Mouse (Mus musculus) lung, adult 2 months (tissue): ENCODE measurements around the gene Pam. TPM values are rescaled to one million over a fixed set of nuclear protein-coding genes. Genes with fewer than 3 reads are reported as not detected.
A peak's percentile ranks its signal among the peaks of the same experiment; 100 is the strongest.

Experiments
- DNase-seq: peaks from one replicate; pipeline ENCODE4 v3.0.0; 2022
- H3K4me1 ChIP-seq: fragments of 200-500 bp; 2 replicates; pipeline ENCODE4 v1.6.1; 2011; ENCODE audit warnings: low read length; ENCODE audit not compliant: control insufficient read depth, insufficient read depth
- H3K4me3 ChIP-seq: fragments of 200-500 bp; replicated peaks from 2 replicates; pipeline ENCODE3; 2011; ENCODE audit warnings: low read depth, mild to moderate bottlenecking, control low read depth, low read length; ENCODE audit errors: extremely low read depth
- CTCF ChIP-seq: fragments of 200-500 bp; IDR thresholded peaks from 2 replicates; pipeline ENCODE4 v1.5.1; 2011; ENCODE audit warnings: mild to moderate bottlenecking, low read length, control low read depth; ENCODE audit not compliant: insufficient read depth
- POLR2A ChIP-seq: fragments of 200-500 bp; IDR thresholded peaks from 2 replicates; pipeline ENCODE4 v1.6.1; 2011; ENCODE audit warnings: low read depth, mild to moderate bottlenecking, control low read depth, low read length, borderline replicate concordance; ENCODE audit errors: extremely low read depth
- WGBS: fragments of 180-500 bp; shearing (Covaris S2); methylation state at CpG from one replicate; pipeline ENCODE4 v1.1.7; 2018; 5-methylcytosine and 5-hydroxymethylcytosine counted together
- polyA plus RNA-seq: library from polyadenylated mRNA; depleted of rRNA; stranded (reverse); fragments of >200 nt; gene quantifications from 2 replicates; pipeline ENCODE4 v1.2.3, GENCODE M21; 2012

Gene Pam
- polyA plus RNA-seq, 1 experiment = 231 TPM

DNA sequence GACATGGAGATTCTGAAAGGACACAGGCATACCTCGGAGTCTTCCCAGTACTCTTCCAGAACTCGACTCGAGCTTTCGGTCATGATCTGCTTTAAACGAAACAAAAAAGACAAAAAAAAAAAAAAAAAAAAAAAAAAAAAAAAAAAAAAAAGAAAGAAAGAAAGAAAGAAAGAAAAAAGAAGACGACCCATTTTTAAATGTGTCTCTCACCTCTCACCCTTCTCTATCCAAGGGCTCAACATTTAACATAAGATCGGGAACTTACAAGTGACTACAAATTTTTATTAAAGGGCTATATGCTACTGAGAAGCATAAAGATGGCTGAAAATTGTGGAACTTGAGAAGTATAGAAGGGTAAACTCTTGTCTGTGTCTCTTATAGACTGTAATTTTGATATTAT lies 272.5 kb downstream of the Pam start:
- TF ChIP-seq CTCF (no peak), POLR2A (no peak)
- DNase-seq = no peak
- Histone ChIP-seq H3K4me1 (peaks cover 5% of the 10 kb centered on the region; the same call in 1 of the 2 replicates), H3K4me3 (no peak overlapping the region)
- WGBS = 95% methylated on average over 7 of the region's 7 CpGs

DNA sequence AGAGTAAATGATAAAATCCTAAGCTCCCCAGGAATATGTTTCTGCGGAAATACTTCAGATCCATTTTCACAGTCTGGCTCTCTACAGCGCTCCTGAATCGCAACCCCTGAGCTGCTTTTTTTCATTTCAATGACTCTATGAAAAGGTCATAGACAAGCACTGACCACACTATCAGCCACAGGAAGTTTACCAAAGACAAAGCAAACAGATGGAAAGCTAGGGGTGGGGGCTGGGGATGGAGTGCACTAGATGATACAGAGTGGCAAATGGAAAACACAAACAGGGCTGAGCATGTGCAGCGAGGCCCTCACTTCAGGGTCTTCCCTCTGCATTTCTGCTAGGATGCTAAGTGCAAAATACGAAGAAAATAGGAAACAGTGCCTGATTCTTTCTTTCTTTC lies 273.2 kb downstream of the Pam start:
- no peak for DNase-seq
- H3K4me1 ChIP-seq = peaks cover 5% of the 10 kb centered on the region; the same call in 1 of the 2 replicates
- TF ChIP-seq CTCF (no peak), POLR2A (no peak)
- no peak overlapping the region for H3K4me3 ChIP-seq
- 54% methylated on average over 5 of the region's 5 CpGs for WGBS

- DNase-seq = no peak
- Histone ChIP-seq H3K4me3 (no peak overlapping the region), H3K4me1 (peaks cover 5% of the 10 kb centered on the region; the same call in 1 of the 2 replicates)
- WGBS = 76% methylated on average over 3 of the region's 3 CpGs
- TF ChIP-seq POLR2A (no peak), CTCF (no peak)
These were observed 274.2 kb downstream of the Pam start for GRCm38 (mm10) chr1:97821282-97821681.

DNA sequence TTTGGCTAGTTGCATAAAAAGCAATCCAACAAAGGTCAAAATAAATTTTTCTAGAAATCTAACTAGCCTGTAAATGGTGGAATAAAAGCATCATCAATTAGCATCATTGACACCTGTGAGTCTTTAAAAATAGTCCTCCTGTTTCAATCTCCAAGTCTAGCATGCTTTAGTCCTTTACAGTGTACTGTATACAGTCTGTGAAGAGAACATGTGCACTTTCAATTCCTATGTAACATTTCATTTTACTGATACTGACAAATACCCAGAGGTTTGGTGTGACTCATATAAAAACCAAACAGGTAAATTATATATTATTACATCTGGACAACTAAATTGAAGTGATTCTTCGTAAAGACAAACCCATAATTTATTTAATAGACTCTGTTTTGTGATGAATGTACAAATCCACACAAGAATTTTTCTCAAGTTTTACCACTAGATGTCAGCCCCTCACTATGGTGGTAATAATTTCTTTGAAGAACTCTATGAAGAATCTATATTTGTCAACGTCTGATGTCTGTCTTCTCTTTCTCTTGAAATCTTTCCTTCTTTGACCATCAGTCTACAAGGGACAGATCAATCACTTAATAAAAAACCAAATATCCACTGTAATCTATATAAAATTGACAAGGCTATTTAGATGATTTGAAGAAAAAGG lies 286.1 kb downstream of the Pam start:
- no peaks in the 10 kb centered on the region for H3K4me1 ChIP-seq
- TF ChIP-seq POLR2A (no peak), CTCF (peak; percentile 33; the same call in 1 of the 2 replicates)
- H3K4me3 ChIP-seq = no peak overlapping the region
- WGBS = 21% methylated on average over 2 of the region's 2 CpGs
- no peak for DNase-seq

- no peak for DNase-seq
- no peak for TF ChIP-seq POLR2A
- no peak for TF ChIP-seq CTCF
- Histone ChIP-seq H3K4me1 (no peaks in the 10 kb centered on the region), H3K4me3 (no peak overlapping the region)
These were observed 290.9 kb downstream of the Pam start for GRCm38 (mm10) chr1:97804520-97804919.

- no peaks in the 10 kb centered on the region for H3K4me1 ChIP-seq
- no peak overlapping the region for H3K4me3 ChIP-seq
- no peak for DNase-seq
- 23% methylated on average over 4 of the region's 4 CpGs for WGBS
- TF ChIP-seq POLR2A (no peak), CTCF (no peak)
These were observed 293.1 kb downstream of the Pam start for GRCm38 (mm10) chr1:97802207-97802902.

DNA sequence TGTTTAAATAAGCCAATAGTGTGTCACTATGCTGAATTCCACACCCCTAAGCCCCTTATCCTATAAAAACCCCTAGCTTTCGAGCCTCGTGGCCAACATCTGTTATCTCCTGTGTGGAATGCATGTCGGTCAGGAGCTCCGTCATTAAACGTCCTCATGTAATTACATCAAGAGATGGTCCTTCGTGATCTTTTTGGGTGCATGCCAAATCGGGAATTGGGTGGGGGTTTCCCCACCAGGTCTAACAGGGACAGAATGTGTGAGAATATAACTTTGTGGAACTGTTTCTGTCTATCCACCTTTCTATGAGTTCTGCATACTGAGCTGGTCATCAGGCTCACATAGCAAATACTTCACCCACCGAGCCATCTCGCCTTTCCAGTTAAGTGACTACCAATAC lies 299.5 kb downstream of the Pam start:
- Histone ChIP-seq H3K4me3 (no peak overlapping the region), H3K4me1 (no peaks in the 10 kb centered on the region)
- TF ChIP-seq CTCF = no peak
- 59% methylated on average over 9 of the region's 9 CpGs for WGBS
- DNase-seq = no peak

- WGBS = 87% methylated on average over 3 of the region's 3 CpGs
- no peak for TF ChIP-seq POLR2A
- TF ChIP-seq CTCF = no peak
These were observed 301.3 kb downstream of the Pam start for GRCm38 (mm10) chr1:97794110-97794509.

DNA sequence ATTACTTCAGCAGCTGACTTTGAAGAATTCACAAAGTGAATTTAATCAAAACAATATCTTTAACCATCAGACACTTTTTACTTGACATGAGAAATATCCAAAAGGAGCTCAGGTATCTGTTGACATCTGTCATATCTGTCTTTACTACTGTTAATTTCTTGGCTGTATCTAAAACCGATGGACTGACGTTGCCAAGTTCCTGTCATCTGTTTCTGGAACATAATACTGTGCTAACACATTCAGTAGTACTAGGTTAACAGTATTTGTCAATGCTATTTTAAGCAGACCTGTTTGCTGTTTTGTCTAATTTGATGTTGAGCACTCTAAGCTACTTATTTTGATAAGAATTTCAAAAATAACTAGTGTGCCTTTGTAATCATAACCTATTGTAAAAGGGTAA lies 307.0 kb downstream of the Pam start:
- TF ChIP-seq POLR2A = no peak
- TF ChIP-seq CTCF = no peak
- WGBS = 79% methylated on average over 2 of the region's 2 CpGs
- DNase-seq = no peak
- H3K4me1 ChIP-seq = no peaks in the 10 kb centered on the region
- no peak overlapping the region for H3K4me3 ChIP-seq

More at GRCm38 (mm10) chr1:97794110-97794509, 301.3 kb downstream of the Pam start:
- Histone ChIP-seq H3K4me3 (no peak overlapping the region), H3K4me1 (no peaks in the 10 kb centered on the region)
- no peak for DNase-seq

DNA sequence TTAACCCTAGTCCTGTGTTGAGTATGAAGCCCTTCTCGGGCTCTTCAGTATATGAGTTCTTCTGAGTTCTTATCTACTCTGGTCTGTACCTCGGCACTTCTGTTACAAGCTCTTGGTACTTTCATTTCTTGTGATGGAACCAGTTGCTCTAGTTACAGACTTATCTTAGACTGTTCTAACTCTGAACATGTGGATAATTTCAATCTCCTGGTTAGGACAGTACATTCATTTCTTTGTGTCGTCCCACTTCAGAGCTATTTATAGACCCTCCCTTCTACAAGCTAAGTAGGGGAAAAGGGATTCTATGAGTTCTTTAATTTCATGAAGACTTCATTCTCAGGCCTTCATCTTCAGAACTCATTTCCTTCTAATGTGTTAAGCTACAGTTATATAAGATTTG lies 307.8 kb downstream of the Pam start:
- DNase-seq = no peak
- H3K4me1 ChIP-seq = no peaks in the 10 kb centered on the region
- TF ChIP-seq CTCF (no peak), POLR2A (no peak)
- no peak overlapping the region for H3K4me3 ChIP-seq
- 74% methylated on average over 3 of the region's 3 CpGs for whole genome bisulfite sequencing

DNA sequence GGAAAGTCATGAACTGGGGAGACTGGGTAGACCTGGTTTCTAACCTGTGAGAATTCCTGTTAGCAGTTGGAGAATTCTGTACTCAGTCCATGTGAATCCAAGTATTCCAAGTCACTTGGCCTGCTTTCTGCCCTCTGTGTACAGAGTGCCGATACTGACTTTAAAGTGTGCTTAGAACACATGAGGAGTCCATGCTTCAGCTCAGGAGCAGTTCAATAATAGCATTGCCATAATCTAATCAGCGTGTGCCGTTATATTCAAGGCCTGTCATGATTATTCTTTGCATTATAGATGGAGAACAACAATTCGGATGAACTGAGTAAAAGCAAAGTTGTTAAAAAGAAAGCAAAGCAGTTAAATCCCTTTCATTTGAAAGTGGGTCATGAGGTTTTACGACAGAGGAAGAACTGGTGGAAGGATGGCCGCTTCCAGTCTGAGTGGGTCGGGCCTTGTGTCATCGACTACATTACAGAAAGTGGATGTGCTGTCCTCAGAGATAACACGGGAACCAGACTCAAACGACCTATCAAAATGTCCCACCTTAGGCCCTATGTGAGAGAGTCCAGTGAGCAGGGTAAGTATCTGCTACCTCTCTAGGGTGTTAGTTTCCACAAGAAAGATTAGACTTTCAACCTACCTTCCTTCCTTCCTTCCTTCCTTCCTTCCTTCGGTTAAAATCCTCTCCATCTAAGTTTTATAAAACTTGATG lies 309.6 kb downstream of the Pam start:
- 85% methylated on average over 11 of the region's 11 CpGs for WGBS
- Histone ChIP-seq H3K4me1 (no peaks in the 10 kb centered on the region), H3K4me3 (no peak overlapping the region)
- no peak for TF ChIP-seq POLR2A
- no peak for TF ChIP-seq CTCF
- DNase-seq = no peak
